Mouse (Mus musculus) forebrain, embryonic 12.5 days (tissue): ENCODE measurements at regions not wholly inside any gene's neighbourhood (a gene's known extent, or its start where the extent isn't known, plus 50 kb on each side); places are given as distances from the start of the nearest gene placed in this dataset.

ENCODE experiments used
- ATAC-seq: fragments of 200-750 bp; cut with Nextera tagmentation; 2 replicates; pipeline ENCODE4 v1.8.0; 2017; ENCODE audit warnings: moderate TSS enrichment; ENCODE audit not compliant: low FRiP score
- H3K27ac ChIP-seq: fragments of 300-500 bp; sonication (generic); 2 replicates; pipeline ENCODE4 v1.5.1; 2016; ENCODE audit warnings: mild to moderate bottlenecking
- H3K27me3 ChIP-seq: fragments of 300-500 bp; sonication (generic); 2 replicates; pipeline ENCODE4 v1.6.1; 2016; ENCODE audit warnings: mild to moderate bottlenecking
- H3K36me3 ChIP-seq: fragments of 300-500 bp; sonication (generic); replicated peaks from 2 replicates; pipeline ENCODE4 v1.6.1; 2016; ENCODE audit warnings: mild to moderate bottlenecking
- H3K4me1 ChIP-seq: fragments of 300-500 bp; sonication (generic); 2 replicates; pipeline ENCODE4 v1.6.1; 2016
- H3K4me2 ChIP-seq: fragments of 300-500 bp; sonication (generic); 2 replicates; pipeline ENCODE4 v1.6.1; 2016; ENCODE audit warnings: mild to moderate bottlenecking, moderate library complexity
- H3K4me3 ChIP-seq: fragments of 300-500 bp; sonication (generic); replicated peaks from 2 replicates; pipeline ENCODE4 v1.5.1; 2016; ENCODE audit warnings: mild to moderate bottlenecking
- H3K9ac ChIP-seq: fragments of 300-500 bp; sonication (generic); 2 replicates; pipeline ENCODE4 v1.6.1; 2016; ENCODE audit warnings: mild to moderate bottlenecking
- H3K9me3 ChIP-seq: fragments of 300-500 bp; sonication (generic); 2 replicates; pipeline ENCODE4 v1.6.1; 2016
- WGBS: fragments of 180-500 bp; shearing (Covaris S2); methylation state at CpG from one replicate; pipeline ENCODE4 v1.1.7; 2016; 5-methylcytosine and 5-hydroxymethylcytosine counted together

DNA sequence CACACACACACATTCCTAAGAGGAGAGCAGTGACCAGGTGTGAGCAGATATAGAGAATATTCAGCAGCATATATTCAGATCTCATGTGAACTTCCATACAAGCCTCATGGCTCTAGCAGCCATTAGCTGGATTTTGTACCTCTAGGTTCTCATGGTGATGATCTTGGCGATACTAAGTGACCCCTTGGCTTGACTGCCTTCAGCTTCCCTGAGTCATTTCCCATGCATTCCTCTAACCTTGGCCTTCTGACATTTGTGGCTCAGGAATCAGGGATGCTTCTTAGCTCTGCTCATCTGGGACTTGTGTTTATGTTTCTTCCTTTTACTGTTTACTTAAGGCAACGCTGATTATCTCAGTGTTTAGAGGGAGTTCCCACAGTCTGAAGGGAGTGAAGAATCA lies 100.8 kb upstream of the Cox10 start:
- Histone ChIP-seq H3K27me3 (no peaks in the 10 kb centered on the region), H3K27ac (no peak overlapping the region), H3K4me3 (no peak overlapping the region), H3K9ac (no peak overlapping the region), H3K9me3 (no peaks in the 10 kb centered on the region), H3K4me2 (no peak overlapping the region), H3K4me1 (peaks cover 6% of the 10 kb centered on the region; the same call in 1 of the 2 replicates), H3K36me3 (no peaks in the 10 kb centered on the region)
- 81% methylated on average over 2 of the region's 2 CpGs for WGBS
- ATAC-seq, result no peak

GRCm38 (mm10) chr11:64173421-64174062 lies 94.3 kb upstream of the Cox10 start:
- H3K9ac ChIP-seq, result no peak overlapping the region
- H3K9me3 ChIP-seq, result no peaks in the 10 kb centered on the region
- H3K4me1 ChIP-seq, result no peaks in the 10 kb centered on the region
- 63% methylated on average over 4 of the region's 4 CpGs for WGBS
- no peak overlapping the region for H3K27ac ChIP-seq
- H3K4me3 ChIP-seq, result no peak overlapping the region
- no peak for ATAC-seq
- no peaks in the 10 kb centered on the region for H3K27me3 ChIP-seq
- H3K36me3 ChIP-seq, result no peaks in the 10 kb centered on the region
- no peak overlapping the region for H3K4me2 ChIP-seq

GRCm38 (mm10) chr11:64172926-64173325 lies 93.7 kb upstream of the Cox10 start:
- ATAC-seq, result no peak
- 79% methylated on average over 5 of the region's 5 CpGs for WGBS
- no peak overlapping the region for H3K4me3 ChIP-seq
- H3K27ac ChIP-seq, result no peak overlapping the region
- H3K4me1 ChIP-seq, result no peaks in the 10 kb centered on the region
- no peaks in the 10 kb centered on the region for H3K9me3 ChIP-seq
- H3K4me2 ChIP-seq, result no peak overlapping the region
- no peaks in the 10 kb centered on the region for H3K27me3 ChIP-seq
- no peaks in the 10 kb centered on the region for H3K36me3 ChIP-seq
- no peak overlapping the region for H3K9ac ChIP-seq

DNA sequence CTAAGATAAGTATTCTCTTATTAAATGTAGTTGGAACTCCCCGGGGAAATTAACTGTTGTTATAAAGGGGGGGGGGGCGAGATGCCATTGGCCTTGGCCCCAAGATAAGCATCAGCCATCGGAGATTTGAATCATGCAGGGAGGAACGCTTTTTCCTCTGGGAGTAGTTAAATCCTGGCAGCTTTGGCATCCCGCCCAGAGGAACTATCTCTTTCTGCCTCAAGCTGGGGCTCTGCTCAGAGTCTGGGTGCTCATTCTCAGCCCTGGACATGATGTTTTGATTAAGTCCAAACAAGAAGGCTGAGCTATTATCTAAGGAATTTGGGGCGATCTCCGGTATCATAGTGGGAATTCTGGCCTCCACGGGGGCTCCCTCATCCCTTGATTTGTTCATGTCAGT lies 89.4 kb upstream of the Cox10 start:
- no peaks in the 10 kb centered on the region for H3K36me3 ChIP-seq
- WGBS, result 70% methylated on average over 8 of the region's 8 CpGs

GRCm38 (mm10) chr11:64164796-64165195 lies 85.5 kb upstream of the Cox10 start:
- H3K4me1 ChIP-seq, result no peaks in the 10 kb centered on the region
- no peak overlapping the region for H3K27ac ChIP-seq
- no peak overlapping the region for H3K9ac ChIP-seq
- no peaks in the 10 kb centered on the region for H3K27me3 ChIP-seq
- no peaks in the 10 kb centered on the region for H3K9me3 ChIP-seq
- 61% methylated on average over 6 of the region's 6 CpGs for WGBS
- ATAC-seq, result no peak
- H3K4me3 ChIP-seq, result no peak overlapping the region
- no peaks in the 10 kb centered on the region for H3K36me3 ChIP-seq
- H3K4me2 ChIP-seq, result no peak overlapping the region

More for the DNA sequence above, 89.4 kb upstream of the Cox10 start:
- Histone ChIP-seq H3K4me2 (no peak overlapping the region), H3K27me3 (no peaks in the 10 kb centered on the region), H3K27ac (no peak overlapping the region), H3K9ac (no peak overlapping the region), H3K4me3 (no peak overlapping the region), H3K9me3 (no peaks in the 10 kb centered on the region), H3K4me1 (no peaks in the 10 kb centered on the region)
- ATAC-seq, result no peak

GRCm38 (mm10) chr11:64158281-64158680 lies 79.0 kb upstream of the Cox10 start:
- WGBS, result 91% methylated on average over 5 of the region's 5 CpGs
- Histone ChIP-seq H3K9me3 (no peaks in the 10 kb centered on the region), H3K36me3 (no peaks in the 10 kb centered on the region), H3K27me3 (no peaks in the 10 kb centered on the region), H3K4me1 (no peaks in the 10 kb centered on the region), H3K27ac (no peak overlapping the region), H3K4me2 (no peak overlapping the region), H3K4me3 (no peak overlapping the region), H3K9ac (no peak overlapping the region)
- no peak for ATAC-seq

- Histone ChIP-seq H3K9ac (no peak overlapping the region), H3K36me3 (no peaks in the 10 kb centered on the region), H3K4me2 (no peak overlapping the region), H3K27ac (no peak overlapping the region), H3K4me1 (no peaks in the 10 kb centered on the region), H3K9me3 (no peaks in the 10 kb centered on the region), H3K4me3 (no peak overlapping the region), H3K27me3 (no peaks in the 10 kb centered on the region)
- ATAC-seq, result no peak
- WGBS, result 68% methylated on average over 7 of the region's 7 CpGs
Measured at GRCm38 (mm10) chr11:64156640-64157039, 77.4 kb upstream of the Cox10 start.

- H3K36me3 ChIP-seq, result no peaks in the 10 kb centered on the region
- peaks cover 6% of the 10 kb centered on the region; the same call in 1 of the 2 replicates for H3K4me1 ChIP-seq
- no peak overlapping the region for H3K27ac ChIP-seq
- H3K27me3 ChIP-seq, result no peaks in the 10 kb centered on the region
- H3K9me3 ChIP-seq, result no peaks in the 10 kb centered on the region
- 96% methylated on average over 2 of the region's 2 CpGs for WGBS
- no peak overlapping the region for H3K4me2 ChIP-seq
- H3K9ac ChIP-seq, result no peak overlapping the region
- no peak overlapping the region for H3K4me3 ChIP-seq
- ATAC-seq, result no peak
Measured at GRCm38 (mm10) chr11:64139483-64139882, 60.2 kb upstream of the Cox10 start.

GRCm38 (mm10) chr11:64138934-64139333 lies 59.7 kb upstream of the Cox10 start:
- Histone ChIP-seq H3K27me3 (no peaks in the 10 kb centered on the region), H3K4me3 (no peak overlapping the region), H3K9ac (no peak overlapping the region), H3K36me3 (no peaks in the 10 kb centered on the region), H3K9me3 (no peaks in the 10 kb centered on the region), H3K4me2 (no peak overlapping the region), H3K4me1 (peaks cover 6% of the 10 kb centered on the region; the same call in 1 of the 2 replicates), H3K27ac (no peak overlapping the region)
- 70% methylated on average over 4 of the region's 4 CpGs for WGBS
- no peak for ATAC-seq

GRCm38 (mm10) chr11:64135766-64136165 lies 56.5 kb upstream of the Cox10 start:
- no peak overlapping the region for H3K9ac ChIP-seq
- H3K36me3 ChIP-seq, result no peaks in the 10 kb centered on the region
- H3K9me3 ChIP-seq, result no peaks in the 10 kb centered on the region
- no peak overlapping the region for H3K4me2 ChIP-seq
- H3K4me1 ChIP-seq, result peaks cover 6% of the 10 kb centered on the region; the same call in 1 of the 2 replicates
- ATAC-seq, result no peak
- H3K27me3 ChIP-seq, result no peaks in the 10 kb centered on the region
- H3K4me3 ChIP-seq, result no peak overlapping the region
- no peak overlapping the region for H3K27ac ChIP-seq
- 90% methylated on average over 5 of the region's 5 CpGs for WGBS

GRCm38 (mm10) chr11:64135308-64135591 lies 56.0 kb upstream of the Cox10 start:
- Histone ChIP-seq H3K9ac (no peak overlapping the region), H3K27ac (no peak overlapping the region), H3K36me3 (no peaks in the 10 kb centered on the region), H3K9me3 (no peaks in the 10 kb centered on the region), H3K4me2 (no peak overlapping the region), H3K27me3 (no peaks in the 10 kb centered on the region), H3K4me3 (no peak overlapping the region), H3K4me1 (peaks cover 6% of the 10 kb centered on the region; the same call in 1 of the 2 replicates)
- WGBS, result 75% methylated on average over 2 of the region's 2 CpGs
- no peak for ATAC-seq

DNA sequence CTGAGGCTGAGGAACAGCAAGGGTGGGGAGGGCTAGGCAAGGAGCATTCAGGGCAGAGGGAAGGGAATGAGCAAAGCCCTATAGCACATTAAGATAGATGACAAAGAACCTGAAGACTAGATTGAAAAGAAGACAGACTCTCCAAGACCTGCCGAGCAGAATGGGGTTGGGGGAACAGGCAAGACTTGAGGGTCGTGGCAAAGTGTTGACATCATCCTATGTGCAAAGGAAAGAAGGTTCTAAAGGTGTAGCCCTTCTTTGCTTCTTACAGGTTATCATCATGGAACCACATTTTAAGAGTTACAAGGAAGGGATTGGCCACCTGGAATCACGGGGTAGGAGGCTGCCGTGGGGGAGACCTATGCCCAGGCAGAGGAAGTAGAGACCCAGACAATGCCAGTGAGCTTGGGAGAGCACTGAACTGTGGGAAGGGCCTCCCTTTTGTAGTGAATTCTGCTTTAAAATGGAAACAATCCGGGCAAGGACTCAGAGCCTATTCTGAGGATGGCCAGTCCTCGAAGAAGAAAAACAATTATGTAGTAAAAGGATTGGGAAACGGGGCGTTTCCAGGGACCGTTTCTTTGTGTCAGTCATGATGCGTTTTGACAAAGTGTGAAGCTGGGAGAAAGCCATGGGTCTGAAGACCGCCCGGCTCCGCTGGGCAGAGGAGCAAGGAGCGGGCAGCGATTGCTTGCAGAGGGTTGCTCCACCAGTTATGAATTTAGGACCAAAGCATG lies 55.5 kb upstream of the Cox10 start:
- H3K4me2 ChIP-seq, result no peak overlapping the region
- no peaks in the 10 kb centered on the region for H3K27me3 ChIP-seq
- no peak overlapping the region for H3K9ac ChIP-seq
- no peak for ATAC-seq
- no peaks in the 10 kb centered on the region for H3K36me3 ChIP-seq
- 56% methylated on average over 15 of the region's 15 CpGs for WGBS
- no peak overlapping the region for H3K4me3 ChIP-seq
- H3K9me3 ChIP-seq, result no peaks in the 10 kb centered on the region
- peaks cover 6% of the 10 kb centered on the region; the same call in 1 of the 2 replicates for H3K4me1 ChIP-seq
- no peak overlapping the region for H3K27ac ChIP-seq
